Mouse (Mus musculus) adrenal gland (tissue): ENCODE measurements around the gene Tmeff1.
"Not testable (repeated sequence)": the region's sequence is repeated elsewhere in the genome, so short reads cannot be mapped to it uniquely, and the experiment has no call there.

Experiments used
- intact Hi-C: fragments of 180-260 bp; cut with DNase I; formaldehyde crosslinking; loops from one replicate; pipeline ENCODE4 v1.15.1; 2025

Gene Tmeff1

GRCm38 (mm10) chr4:48672915-48673314 is 87.9 kb downstream of the Tmeff1 start:
- intact Hi-C loops = loop anchor here (5.0 kb wide), 1 partner anchor 81 kb away; no protein-coding TSS in a partner anchor

DNA sequence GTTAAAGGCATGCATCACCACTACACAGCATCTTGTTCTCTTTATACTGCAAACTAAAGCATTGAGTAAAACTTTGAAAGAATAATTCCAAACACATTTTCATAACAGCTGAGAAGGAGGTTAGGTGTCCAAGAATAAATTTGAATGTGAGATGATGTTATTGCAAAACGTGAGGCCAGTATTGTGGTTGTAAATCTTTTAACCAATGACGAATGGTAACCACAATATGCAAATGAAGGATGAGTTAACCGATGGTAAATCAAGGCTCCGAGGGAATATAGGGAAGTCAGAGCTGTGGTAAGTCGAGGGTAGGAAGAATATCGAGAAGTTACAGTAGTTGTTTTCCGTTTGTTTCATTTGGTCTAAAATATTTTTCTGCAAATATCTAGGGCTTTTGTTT is 89.4 kb downstream of the Tmeff1 start:
- intact Hi-C loops = loop anchor here (5.0 kb wide), 1 partner anchor 82 kb away; no protein-coding TSS in a partner anchor

DNA sequence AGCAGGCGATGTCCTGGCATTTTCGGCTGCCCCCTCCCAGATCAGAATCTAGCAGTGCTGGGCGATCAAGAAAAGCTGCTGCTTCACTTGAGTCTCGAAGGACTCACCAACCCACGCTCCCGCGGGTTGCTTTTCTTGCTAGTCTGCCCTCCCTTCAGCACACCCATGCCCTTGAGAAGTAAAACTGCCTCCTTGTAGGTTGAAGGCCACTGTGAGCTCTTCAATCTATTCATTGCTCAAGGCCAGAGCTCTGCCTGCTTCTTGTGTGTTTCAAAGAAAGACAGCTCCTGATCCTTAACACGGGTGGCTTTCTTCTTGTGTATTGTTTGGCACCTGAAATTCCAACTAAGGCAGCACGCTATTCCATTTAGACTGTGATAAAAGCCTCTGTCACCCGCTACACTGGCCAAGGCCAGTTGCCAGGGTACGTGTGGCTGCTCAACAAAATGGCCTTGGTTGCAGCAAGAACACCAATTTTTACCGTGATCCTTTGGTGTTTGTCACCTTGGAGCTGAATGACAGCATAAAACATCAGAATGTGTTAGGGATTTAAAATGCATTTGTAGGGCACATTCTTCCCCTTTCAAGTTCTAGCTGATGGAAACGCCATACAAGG is 91.7 kb downstream of the Tmeff1 start:
- intact Hi-C loops = loop anchor here (5.0 kb wide), 1 partner anchor 204 kb away; the partner anchor contains the start of gene Tex10

DNA sequence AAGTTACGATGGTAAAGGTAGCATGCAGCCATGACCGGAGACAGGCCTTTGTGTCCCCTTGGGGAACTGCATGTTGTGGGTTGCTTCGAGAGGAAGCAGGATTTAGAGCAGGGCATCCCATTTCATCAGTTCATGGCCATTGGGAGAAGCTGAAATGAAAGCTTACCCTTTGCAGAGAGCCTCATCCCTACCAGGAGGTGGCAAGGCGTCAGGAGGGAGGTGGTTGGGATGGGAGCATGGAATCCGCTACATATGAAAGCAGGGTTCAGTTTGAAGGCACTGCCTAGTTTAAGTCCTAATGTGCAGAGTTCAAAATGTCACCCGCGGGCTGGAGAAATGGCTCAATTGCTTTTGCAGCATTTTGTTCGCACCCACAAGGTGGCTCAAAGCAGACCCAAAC is 92.3 kb downstream of the Tmeff1 start:
- intact Hi-C loops = loop anchor here (5.0 kb wide), 1 partner anchor 205 kb away; the partner anchor contains the start of gene Tex10

GRCm38 (mm10) chr4:48677812-48678211 is 92.8 kb downstream of the Tmeff1 start:
- intact Hi-C loops = loop anchor here (5.0 kb wide), 1 partner anchor 206 kb away; the partner anchor contains the start of gene Tex10

DNA sequence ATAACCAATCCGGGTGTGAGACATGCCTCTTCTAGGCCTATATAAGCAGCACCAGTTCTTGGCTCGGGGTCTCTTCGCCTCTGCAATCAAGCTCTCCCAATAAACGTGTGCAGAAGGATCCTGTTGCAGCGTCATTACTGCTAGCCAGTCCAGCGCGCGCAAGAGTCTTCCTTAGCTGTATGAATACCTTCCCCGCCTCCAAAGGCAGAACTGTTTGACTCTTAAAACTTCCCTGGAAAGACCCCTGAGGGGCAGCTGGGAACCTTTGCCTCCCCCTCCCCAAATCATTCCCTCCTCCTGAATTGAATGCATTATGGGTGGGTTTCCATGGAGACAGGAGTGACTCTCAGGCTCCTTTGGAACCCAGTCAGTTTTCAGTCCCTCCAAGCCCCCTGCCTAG is 93.8 kb downstream of the Tmeff1 start:
- intact Hi-C loops = loop anchor here (5.0 kb wide), 1 partner anchor 206 kb away; the partner anchor contains the start of gene Tex10

DNA sequence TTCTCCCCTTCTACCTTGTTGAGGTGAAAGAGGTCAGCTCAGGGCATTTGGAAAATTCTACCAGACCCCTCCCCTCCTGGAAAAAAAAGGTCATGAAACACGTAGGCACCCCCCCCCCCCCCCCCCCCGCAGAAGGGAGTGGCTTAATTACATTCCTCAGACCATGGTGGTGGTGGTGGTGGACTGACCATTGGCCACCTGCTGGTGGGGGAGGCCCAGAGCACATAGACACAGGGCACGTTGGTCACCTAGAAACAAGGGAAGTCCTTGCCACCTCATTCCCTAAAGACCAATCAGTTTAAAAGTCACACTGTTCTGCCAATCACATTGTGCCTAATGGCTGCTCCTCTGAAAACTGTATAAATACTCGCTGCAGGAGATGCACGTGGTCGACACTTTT is 94.8 kb downstream of the Tmeff1 start:
- intact Hi-C loops = loop anchor here (5.0 kb wide), 1 partner anchor 207 kb away; the partner anchor contains the start of gene Tex10

GRCm38 (mm10) chr4:48680214-48680613 is 95.2 kb downstream of the Tmeff1 start:
- intact Hi-C loops = no loop called here

DNA sequence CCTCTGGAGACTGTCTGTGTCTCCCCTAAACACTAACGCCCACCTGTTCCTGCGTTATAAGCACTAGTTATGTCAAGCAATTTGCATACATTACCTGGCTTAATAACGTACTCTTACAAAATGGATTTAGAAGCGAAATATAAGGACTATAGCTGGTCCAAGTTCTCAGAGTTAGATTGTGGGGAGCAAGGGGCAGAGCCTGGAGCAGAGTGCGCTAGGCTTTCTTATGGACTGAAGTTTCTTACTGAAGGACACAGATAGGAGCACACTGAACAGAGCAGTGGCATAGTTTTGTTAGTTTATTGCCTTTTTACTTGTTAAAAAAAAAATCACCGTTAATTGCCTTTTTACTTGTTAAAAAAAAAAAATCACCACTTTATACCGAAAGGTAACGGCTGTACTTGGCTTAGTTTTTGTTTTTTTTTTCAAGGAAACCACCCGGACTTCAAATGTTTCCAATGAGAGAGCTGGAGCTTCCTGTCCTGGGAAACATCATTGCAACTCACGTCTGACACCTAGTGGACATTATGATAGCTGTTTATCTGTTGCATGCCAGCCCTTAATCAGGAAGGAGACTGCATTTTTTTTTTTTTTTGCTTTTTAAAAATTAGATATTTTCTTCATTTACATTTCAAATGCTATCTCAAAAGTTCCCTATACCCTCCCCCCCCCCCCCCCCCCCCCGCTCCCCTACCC is 95.8 kb downstream of the Tmeff1 start:
- intact Hi-C loops = no loop called here

- intact Hi-C loops = no loop called here
These were observed 98.2 kb downstream of the Tmeff1 start for GRCm38 (mm10) chr4:48683126-48683525.

GRCm38 (mm10) chr4:48683633-48684209 is 98.7 kb downstream of the Tmeff1 start:
- intact Hi-C loops = not testable (repeated sequence)

- intact Hi-C loops = no loop called here
These were observed 99.7 kb downstream of the Tmeff1 start for GRCm38 (mm10) chr4:48684593-48685187.

DNA sequence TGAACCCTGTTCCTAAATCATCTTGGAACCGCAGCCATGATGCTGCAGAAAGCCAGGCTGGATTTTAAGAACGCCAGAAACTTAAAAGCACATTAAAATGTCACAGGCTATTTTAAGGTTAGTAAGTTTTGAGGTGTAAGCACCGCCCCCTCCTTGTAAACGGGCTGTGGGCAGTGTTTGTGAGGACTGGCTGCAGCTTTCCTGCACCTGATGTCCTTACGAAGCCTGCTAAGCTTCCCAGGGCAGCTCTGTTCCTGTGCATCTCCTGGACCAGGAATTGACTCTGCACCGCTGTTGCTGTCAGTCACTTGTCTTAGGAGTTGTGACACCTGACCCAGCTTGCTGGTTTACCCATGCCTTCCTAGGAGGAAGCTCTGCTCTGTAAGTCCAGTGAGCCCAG is 103.2 kb downstream of the Tmeff1 start:
- intact Hi-C loops = no loop called here

- intact Hi-C loops = loop anchor here (5.0 kb wide), 1 partner anchor 632 kb away; no protein-coding TSS in a partner anchor
These were observed 105.7 kb downstream of the Tmeff1 start for GRCm38 (mm10) chr4:48690640-48691039.

DNA sequence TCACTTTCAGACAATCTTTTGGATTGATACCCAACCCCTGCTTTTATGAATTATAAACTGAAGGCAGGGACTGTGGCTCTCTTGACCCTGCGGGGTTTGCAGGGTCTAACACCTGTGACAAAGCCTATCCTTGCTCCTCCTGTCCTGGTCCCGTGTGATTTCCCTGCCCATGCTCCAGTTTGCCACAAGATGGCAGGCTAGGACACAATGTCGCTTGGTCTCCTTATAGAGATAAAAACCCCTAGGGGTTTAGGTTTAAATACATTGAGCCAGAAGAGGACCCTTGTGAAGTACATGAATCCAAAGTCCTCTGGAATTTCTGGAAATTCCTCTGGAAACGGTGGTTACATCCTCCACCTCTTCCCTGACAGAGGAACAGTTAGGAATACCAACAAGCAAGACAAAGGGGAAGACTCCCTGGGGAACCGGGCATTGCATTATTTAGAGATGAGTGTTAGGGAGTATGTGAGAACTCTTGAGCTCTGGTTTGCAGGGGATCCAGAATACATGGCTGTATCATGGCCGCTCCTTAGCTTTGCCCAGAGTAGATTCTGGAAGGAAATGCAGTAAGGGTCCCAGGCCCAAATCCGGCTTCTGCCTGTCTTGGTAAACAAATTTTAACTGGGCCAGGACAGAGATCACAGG is 106.9 kb downstream of the Tmeff1 start:
- intact Hi-C loops = loop anchor here (5.0 kb wide), 1 partner anchor 630 kb away; no protein-coding TSS in a partner anchor

DNA sequence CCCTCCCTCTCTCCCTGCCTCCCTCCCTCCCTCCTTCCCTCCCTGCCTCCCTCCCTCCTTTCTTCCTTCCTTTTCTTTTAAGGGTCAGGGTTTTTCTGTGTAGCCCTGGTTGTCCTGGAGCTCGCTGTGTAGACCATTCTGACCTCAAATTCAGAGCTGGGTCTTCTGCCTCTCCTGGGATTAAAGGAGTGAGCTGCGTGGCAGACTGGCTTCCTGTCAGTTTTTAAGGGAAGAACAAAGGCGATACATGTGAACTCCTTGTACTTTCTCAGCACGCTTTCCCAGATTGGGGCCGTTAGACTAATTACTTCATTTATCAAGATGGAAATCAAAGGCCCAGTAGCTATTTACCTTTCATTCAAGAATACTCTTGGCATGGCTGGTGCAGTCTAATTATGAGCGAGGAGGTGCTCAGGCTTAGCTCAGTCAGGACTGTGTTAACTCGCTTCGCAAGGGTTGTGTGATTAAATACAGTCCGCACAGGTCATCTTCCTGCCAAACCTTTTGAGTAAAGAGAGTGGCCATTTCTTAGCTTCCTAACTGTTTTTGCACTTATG is 107.8 kb downstream of the Tmeff1 start:
- intact Hi-C loops = loop anchor here (5.0 kb wide), 1 partner anchor 629 kb away; no protein-coding TSS in a partner anchor

DNA sequence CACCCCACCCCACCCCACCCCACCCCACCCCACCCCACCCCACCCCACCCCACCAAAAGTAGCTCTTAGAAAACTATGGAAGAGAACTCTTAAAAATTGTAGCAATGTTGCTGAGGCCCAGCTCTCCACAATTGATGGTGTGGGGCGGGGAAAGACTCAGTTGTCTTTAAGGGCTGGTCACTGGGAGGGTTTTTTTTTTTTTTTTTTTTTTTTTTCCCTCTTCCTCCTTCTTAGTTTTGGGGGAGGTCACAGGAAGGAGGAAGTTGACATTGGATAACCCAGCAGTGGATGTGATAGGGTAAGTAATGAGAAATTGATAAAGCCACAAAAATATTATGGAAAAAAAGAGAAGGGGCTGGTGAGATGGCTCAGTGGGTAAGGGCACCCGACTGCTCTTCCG is 111.7 kb downstream of the Tmeff1 start:
- intact Hi-C loops = no loop called here

DNA sequence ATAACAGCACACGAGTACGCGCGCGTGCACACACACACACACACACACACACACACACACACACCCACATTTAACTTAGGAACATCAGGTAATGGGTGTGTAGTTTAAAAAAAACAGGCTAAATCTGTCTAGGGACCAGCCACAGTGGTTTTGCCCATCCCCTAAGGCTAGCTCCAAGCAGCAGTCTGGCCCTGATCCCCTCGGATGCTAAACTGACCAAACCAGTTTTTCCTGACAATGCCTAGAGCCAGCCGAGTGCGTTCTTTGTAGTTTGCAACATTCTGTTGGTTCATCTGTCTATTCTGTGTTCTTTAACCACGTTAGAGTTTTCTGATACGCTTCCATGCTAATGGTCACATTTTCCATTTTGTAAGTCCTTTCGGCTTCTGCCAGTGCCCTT is 112.3 kb downstream of the Tmeff1 start:
- intact Hi-C loops = no loop called here
